Mouse (Mus musculus) kidney, adult 18-20 months (tissue): Measurements from ENCODE around the gene Crebl2.

Experiments used
- DNase-seq: peaks from one replicate; pipeline ENCODE4 v3.0.0; 2021

The Crebl2 gene

DNA sequence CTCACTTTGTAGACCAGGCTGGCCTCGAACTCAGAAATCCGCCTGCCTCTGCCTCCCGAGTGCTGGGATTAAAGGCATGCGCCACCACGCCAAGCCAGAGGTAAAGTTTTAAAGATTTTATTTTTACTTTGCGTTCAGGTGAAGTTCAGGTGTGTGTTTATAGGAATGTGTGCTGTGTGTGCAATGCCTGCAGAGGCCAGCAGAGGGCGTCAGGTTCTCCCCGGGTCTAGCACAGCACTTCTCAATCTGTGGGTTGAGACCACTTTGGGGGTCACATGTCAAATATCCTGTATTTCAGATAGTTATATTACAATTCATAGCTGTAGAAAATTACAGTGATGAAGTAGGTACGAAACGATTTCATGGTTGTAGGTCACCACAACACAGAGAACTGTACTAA is 7.1 kb upstream of the Crebl2 start:
- peak; percentile 18 for DNase-seq

DNA sequence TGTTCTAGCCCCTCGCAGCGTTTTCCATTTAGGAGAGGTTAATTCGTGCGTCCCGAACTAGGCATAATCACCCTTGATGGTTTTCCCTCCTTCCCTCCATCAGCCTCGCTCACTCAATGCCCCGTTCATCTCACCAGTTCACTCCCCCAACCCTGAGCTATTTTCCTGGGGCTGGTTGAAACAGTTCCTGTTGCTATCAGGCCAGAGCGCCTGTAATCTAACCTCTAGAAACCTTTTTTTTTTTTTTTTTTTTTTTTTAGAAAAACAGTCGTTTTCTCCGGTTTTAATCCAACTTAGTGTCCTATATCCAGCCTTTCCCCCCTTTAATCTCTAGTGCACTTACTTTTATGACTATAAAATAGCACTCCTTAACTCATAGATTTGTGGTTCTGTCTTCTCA is 822 bp downstream of the Crebl2 start:
- DNase-seq: no peak

DNA sequence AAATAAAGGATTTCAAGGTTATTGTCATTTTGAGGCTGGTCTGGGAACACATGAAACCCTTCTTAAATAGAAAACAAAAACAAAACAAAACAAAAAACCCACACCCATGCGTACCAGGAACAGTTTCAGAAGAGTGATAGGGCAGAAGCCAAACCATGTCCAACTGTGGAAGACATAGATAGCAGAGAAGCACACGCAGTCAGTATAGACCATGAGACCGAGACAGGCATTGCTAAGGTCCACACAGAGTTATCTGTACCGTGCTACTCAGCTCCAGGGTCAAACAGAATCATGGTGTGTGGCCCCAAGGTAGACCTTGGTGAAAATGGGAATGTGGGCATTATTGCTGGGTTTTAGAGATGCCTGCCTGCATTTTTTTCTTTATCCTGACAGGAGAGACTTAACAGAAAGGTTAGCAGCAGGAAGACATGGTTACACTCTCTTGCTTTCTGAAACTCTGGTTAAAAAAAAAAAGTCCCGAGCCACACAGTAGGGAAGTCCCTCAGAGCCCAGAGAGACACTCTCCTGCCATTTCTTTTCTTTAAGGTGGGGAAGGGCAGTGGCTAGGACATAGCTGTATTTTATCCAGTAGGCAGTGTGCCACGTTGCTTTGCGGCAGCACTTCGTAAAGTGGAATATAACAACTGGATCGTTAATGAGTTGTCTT is 4.8 kb downstream of the Crebl2 start:
- no peak for DNase-seq

DNA sequence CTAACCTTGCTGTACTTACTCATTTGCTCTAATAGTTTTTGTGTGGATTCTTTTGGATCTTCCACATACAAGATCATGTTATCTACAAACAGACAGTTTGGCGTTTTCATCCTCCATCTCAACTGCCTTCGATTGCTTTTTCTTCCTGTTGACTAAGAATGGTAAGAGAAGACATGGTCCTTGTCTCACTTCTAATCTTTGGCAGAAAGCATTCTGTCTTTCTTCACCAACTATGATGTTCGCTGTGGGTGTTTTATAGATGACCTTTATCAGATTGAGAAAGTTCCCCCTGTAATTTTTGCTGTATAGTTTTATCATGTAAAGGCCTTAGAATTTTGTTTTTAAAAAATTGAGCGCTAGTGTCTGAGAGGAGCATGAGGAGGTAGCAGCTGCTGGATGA is 8.2 kb downstream of the Crebl2 start:
- DNase-seq: no peak

DNA sequence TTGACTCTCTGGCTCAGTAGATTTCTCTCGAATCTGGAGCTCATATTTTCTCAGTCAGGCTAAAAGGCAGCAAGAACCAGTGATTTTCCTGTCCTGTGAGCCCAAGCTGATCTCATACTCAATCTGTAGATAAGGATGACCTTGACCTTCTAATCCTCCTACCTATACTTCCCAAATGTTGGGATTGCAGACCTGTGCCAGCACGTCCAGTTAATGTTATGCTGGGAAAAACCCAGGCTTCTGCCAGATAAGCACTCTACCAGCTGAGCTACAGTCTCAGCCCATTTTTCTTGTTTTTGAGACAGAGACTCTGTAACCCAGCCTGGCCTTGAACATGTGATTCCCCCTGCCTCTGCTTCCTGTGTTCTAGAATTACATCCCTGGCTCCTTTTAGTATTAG is 10.4 kb downstream of the Crebl2 start:
- no peak for DNase-seq

DNA sequence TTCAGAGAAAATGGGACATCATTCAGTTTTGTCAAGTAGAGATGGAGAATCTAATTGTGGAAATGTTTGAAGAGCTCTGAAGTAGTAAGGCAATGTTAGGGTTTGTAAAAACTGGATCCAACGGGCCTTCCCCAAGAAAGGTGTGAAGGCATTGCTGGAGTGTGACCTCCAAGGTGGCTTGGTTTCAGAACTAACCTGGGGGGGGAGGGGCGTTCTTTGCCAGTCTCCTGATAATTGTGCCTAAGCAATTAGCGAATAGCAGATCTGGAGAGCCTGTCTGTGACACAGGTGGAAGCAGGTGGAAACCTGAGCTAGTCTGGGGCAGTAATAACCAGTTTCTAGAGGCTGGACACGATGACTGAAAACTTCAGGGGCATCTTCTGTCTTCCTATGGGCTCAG is 15.8 kb downstream of the Crebl2 start:
- DNase-seq: no peak

DNA sequence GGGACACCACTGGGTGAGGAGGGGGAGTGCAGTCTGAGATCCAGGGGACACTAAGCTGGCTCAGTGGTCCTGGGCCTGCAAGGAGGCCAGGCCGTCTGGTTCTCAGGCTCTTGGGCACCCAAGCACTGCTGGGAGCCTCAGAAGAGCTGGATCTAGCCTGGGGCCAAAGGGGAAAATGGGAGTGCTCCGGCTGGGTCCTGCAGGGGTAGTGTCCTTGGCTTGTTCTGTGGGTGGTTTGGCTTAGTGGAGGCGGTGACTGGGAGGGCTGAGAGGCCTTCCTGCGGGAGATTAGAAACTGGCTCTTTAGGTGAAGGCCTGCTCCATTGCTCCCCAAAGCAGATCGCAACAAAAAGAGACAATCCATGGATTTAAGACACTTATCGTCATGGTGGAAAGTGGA is 16.4 kb downstream of the Crebl2 start:
- DNase-seq: no peak

DNA sequence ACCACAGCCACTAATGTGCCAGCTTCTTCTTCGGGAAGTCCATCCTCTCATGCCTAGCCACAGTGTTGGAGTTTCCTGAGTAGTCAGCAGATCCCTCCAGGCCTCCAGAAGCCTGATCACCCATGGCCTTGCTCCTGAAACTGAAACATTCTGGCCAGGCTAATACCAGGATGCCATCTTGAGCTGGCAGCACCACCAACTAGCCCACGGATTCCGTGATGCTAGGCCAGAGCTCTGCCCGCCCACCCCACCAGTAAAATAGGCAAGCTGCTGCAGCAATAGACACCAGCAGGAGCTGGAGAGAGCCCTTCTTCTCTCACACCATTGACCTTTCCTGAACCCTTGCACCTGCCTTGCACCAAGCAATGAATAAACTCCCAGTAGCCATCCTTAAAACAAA is 17.6 kb downstream of the Crebl2 start:
- DNase-seq: no peak

DNA sequence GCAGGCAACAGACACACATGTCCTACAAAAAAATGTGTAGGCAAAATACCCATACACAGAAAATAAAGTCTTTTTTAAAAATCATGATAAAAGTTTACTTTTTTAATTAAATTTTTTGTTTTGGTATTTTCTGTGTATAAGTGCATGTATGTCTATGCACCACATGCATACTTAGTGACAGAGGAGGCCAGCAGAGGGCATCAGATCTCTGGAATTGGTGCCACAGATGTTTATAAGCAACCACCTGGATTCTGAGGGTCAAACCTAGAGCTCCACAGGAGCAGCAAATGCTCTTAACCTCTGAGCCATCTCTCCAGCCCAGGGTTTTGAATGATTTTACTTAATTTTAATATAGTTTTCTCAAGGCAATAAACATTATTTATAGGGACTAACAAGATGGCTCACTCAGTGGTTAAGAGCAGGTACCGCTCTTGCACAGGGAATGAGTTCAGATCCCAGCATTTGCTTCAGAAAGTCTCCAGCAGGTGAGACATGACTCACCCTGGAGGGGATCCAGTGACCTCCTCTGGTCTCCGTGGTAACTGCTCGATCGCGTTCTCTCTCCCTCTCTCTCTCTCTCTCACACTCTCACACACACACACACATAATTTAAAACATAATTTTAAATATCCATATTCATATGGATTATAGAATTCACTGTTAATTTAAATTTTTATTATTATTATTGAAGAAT is 18.4 kb downstream of the Crebl2 start:
- peak; percentile 56 for DNase-seq

DNA sequence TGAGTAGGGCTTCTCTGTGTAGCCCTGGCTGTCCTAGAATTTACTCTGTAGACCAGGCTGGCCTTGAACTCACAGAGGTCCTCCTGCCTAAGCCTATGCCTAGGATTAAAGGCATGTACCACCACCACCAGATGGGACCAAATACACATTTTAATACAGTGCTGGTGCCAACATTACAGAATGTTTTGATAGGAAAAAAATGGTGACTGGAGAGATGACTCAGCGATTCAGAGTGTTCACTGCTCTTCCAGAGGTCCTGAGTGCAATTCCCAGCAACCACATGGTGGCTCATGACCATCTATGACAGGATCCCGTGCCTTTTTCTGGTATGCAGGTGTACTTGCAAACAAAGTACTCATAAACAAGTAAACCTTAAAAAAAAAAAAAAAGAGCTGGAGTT is 19.5 kb downstream of the Crebl2 start:
- DNase-seq: no peak

DNA sequence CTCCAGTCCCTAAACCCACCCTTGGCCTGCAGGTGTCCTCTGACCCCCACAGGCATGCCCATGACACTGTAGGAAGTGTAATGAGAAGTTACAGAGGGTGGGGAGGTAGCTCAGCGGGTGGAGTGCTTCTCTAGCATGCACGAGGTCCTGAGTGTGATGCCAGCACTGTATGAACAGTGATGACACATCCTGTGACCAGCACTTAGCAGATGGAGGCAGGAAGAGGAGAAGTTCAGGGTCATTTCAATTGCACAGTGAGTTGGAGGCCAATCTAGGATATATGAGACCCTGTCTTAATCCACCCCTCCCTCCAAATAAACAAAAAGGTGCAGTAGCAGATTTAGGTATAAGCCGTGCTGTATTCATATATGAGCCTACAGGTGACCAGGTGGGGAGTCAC is 20.0 kb downstream of the Crebl2 start:
- DNase-seq: no peak

DNA sequence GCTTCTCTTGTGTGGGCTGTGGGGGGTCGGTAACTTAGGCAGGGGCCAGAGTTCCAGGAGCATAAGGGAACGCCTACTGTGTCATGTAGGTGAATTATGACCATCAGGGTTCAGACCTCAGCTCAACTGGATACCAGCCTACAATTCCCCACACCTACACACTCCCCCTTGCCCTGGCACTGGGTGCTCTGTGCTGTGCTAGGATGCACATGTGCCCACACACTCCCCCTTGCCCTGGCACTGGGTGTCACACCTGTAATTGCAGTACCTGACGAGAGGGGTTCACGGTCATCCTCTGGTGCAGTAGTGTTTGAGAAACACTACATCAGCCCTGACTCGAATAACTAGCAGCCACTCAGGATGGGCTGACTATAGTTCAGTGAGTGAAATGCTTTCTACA is 24.8 kb downstream of the Crebl2 start:
- no peak for DNase-seq

DNA sequence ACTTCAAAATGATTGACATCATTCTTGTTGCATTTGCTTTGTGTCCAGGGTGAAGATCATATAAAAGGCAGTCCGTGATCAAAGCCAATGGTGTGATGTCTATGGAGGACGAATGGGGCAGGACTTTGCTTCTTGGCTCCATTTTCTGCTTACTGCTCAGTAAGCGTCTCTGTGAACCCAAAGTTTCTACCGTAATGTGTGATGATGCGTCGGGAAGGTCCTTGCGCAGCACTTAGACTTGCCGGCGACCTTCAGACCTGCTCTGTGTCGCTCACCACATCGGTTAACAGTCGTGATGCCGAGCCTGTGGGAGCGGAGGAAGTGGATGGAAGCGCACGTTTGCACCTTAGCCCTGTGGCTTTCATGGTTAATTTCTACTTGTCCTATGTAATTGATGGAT is 26.0 kb downstream of the Crebl2 start:
- DNase-seq: peak; percentile 20

DNA sequence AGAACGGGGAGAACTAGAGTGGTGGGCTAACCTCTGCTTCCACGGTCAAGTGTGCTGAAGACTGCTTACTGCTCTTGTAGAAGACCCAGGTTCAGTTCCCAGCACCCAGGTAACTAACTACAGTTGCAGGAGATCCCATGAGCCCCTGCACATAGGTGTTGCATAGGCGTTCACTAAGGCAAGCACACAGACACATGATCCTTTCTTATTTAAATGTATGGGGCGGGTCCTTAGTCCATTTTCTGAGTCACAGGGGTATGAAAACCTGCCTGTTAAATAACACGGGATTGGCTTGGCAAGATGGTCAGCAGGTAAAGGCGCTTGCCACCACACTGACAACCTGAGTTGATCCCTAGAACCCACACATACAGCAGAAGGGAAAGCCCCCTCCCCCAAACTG is 29.1 kb downstream of the Crebl2 start:
- DNase-seq: no peak

DNA sequence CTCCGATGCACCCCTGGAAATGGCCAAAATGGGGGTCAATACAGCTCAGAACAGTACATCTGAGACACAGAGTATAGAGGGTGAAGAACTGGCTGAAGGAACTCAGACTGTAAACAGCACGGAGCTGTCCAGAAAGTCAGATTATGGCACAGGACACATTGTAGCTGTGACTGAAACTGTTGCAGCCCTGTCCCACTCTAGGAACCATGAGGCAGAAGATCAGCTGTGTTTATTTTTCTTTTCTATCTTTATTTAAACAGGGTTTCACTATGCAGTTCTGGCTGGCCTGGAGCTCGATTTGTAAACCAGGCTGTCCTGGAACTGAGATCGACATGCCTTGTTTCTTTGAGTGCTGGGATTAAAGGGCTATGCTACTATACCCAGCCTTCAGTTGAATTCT is 30.3 kb downstream of the Crebl2 start:
- DNase-seq: no peak

DNA sequence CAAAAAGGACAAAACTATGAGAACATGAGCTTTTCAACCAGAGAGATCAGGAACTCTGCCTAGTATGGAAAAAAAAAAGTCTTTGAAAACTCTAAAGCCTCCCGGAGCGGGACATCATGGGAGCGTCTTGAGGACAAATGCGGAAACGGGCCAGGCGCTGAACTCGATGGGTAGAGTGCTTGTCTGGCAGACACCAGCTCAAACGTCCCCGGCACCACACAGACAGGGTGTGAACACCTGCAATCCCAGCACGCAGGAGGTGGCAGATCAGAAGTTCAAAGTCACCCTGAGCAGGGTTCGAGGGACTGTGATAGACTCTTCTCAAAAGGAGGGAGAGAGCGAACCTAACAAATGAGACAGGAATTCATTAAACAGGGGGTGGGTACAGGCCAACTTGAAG is 31.4 kb downstream of the Crebl2 start:
- DNase-seq: no peak

DNA sequence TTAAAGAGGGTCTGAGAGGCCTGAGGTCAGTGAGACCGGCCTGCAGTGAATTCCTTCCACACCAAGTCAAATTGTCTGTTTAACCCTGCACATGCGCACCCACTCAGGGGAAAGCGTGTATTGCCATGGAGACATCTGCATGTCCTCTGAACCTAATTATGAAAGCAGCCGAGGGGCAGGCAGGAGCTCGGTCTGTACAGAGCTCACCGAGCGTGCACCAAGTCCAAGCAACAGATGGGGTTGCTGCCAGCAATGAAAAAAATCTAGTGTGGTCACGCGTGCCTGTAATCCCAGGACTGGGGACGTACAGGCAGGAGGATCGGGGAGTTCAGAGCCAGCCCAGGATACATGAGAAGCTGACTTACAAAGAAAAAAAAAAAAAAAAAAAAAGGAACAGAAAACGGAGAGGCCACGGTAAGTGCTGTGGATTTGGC is 32.7 kb downstream of the Crebl2 start:
- peak; percentile 57 for DNase-seq

DNA sequence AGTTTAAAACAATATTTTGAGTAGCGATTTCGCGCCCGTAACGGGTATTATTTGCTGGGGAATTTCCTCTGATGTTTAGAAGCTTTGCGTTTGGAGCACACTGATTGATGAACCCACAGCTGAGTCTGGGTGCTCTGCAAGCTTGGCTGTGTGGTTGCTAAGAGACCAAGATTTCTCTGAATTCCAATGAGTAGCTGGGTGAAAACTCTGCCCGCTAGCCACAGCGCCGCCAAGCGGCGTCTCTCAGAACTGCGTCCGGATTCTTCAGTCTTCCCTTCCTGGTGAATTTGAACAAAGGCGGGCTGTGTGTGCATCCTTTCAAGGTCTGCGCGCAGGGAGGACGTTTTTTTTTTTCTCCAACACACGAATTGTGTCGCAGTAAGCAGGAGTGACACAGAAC is 33.2 kb downstream of the Crebl2 start:
- DNase-seq: peak; percentile 97

DNA sequence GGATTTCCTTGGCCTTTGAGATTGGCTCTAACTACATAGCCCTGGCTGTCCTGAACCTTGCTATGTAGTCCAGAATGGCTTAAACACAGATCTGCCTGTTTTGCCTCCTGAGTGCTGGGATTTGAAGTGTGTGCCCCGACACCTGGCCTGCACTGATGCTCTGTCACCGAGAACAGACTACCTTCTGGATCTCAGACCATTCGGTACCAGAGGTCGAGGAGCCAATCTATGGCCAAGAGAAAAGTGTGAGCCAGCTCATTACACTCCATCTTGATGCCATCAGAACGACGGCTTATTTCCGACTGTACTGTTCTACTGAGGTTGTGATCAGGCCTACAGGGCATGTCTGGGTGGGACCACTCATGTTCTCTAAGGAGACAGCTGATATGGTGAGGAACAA is 36.2 kb downstream of the Crebl2 start:
- no peak for DNase-seq

DNA sequence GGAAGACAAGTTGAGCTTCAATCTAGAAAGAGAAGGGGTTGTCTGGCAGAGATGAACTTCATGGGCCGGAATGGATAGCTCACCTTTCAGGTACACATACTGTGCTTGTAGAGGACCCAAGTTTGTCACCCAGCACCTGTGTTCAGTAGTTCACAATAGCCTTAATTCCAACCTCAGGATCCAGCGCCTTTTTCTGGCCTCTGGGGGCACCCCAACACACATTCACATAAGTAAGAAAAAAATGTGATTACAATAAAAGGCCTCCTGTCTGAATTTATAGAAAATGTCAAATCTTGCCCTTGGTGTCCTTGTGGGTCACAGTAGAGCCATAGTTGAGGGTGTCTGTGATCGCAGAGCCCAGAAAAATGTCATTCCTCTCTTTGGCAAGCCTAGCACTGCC is 37.4 kb downstream of the Crebl2 start:
- no peak for DNase-seq

DNA sequence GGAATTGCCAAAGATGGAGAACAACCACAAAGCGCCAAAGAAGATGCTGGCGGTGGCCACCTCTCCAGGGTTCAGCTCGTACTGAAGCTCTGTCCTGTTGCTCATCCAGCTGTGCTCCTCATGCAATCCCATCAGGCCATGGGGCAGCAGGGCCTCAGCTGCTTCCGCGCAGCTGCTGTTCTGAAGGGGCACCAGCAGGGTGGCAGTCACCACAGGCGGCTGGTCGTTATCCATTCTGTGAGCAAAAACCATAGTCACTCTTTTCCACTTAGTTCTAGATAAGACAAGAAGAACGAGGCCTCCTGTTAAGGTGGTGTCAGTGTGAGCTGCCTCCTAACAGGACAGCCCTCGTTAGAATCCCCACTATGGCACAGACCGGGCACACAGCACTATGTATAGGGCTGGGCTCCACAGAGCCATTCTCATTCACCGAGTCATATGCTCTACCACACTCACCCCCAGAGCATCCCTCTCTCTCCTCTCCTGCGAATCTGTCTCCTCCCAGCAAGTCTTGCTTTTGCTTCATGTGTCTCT is 40.3 kb downstream of the Crebl2 start:
- no peak for DNase-seq

DNA sequence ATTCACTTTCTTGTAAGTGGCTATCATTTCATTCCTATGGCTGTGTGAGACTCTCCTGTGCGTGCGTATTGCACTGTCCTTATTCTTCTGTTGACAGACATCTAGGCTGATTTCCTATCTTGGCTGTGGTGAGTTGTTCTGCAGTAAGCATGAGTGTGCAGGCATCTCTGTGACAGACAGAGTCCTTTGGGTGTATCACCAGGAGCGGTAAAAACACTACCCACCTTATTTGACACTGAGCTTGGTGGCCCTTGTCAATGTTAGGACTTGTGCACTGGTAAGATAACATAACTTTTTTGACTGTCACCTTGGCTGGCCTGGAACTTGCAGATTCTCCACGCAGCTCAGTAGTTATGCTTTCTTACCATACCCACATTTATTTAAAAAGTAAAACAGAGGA is 40.9 kb downstream of the Crebl2 start:
- no peak for DNase-seq

DNA sequence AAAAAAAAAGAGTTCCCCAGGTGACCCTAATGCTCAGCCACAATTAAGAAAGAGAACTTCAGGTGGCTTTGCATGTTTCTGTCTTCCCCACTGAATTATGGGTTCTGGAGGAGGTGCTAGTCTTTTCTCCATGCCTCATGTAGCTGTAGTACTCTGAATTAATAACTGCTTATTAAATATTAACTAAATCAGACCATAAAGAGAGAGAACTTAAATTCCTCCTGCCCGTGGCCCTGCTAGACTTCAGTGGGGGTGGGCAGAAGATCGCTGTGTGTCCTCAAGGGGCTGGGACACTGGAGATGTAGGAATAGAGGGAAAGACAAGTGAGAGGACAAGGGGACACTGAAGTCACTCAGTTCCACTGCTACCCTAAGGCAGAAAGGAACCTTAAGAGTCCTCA is 42.3 kb downstream of the Crebl2 start:
- peak; percentile 45 for DNase-seq

DNA sequence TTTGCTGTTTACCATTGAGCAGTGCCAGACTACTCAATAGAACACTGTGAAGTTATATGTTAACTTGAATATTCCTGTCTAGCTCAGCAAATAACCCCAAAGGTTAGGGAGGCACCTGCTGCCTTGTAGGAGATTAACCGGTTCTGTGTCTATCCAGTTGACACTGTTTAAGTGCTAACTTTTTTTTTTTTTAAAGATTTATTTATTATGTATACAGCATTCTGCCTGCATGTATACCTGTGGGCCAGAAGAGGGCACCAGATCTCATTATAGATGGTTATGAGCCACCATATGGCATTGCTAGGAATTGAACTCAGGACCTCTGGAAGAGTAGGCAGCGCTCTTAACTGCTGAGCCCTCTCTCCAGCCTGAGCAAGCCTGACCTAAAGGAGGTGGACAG is 43.1 kb downstream of the Crebl2 start:
- no peak for DNase-seq

DNA sequence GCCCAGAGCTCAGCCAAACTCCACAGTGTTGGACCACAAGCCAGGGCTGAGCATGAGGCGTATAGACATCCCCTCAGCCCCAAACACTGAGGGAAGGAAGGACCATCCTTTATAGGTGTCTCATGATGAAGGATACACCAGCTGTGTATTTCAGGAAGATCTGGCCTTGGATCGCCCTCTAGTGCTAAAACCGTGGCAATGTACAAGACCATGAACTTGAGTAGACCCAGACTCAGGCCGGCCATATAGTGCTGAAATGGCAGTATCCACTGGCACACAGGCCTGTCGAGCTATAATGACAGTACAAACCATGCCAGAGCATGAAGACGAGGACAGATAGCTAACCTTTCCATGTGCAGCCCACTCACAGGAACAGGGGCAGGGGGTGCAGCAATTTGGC is 46.8 kb downstream of the Crebl2 start:
- DNase-seq: peak; percentile 53
